Mouse (Mus musculus) heart, adult 10 weeks (tissue): ENCODE measurements around the gene Selenon. TPM values are rescaled to one million over a fixed set of nuclear protein-coding genes. Genes with fewer than 3 reads are reported as not detected.

Source experiments
- polyA plus RNA-seq: library from polyadenylated mRNA; stranded (reverse); fragments of 350-450 nt; fragmentation: Illumina TruSeq; extraction: RNeasy Lipid Tissue Mini Kit (QIAGEN cat#74804); gene quantifications from one replicate; pipeline ENCODE4 v1.2.3, GENCODE M21; 2014; ENCODE audit warnings: low read depth, low replicate concordance

Gene Selenon
- 16.9 TPM for polyA plus RNA-seq

GRCm38 (mm10) chr4:134551494-134552316 is at the start of gene Selenon:
Gene Selenon, minus strand, starts transcription at chr4:134552166.

GRCm38 (mm10) chr4:134534932-134535786 is 16.8 kb downstream of the Selenon start, which contains the start of gene Mtfr1l:
Gene Mtfr1l, minus strand, starts transcription at chr4:134535387.

DNA sequence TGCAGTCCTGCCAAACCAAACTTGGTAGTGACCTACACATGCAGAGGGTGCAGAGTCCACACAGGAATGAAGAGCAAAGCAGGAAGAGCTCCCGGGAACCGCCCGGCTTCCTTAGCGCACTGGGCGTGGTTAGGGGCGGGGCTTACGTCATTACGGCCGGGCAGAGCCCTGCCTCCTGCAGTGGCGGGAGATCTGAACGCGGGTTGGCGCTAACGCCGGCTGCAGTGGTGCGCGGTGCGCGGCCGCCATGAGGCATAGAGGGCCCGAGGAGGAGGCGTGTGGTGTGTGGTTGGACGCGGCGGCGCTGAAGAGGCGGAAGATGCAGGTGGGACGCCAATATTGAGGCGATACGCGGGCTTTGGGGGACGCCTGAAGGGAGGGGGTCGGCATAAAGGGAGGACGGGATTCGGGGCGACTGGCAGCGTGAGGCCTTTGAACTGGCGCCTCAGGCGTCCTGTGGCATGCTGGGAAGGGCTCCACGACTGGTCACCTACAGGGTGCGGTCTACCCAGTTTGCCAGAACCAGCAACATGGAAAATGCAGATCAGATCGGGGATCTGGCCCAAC is 41.0 kb downstream of the Selenon start, which contains the start of gene Aunip:
Gene Aunip, plus strand, starts transcription at position 155 of the 567 bp plus-strand sequence.

DNA sequence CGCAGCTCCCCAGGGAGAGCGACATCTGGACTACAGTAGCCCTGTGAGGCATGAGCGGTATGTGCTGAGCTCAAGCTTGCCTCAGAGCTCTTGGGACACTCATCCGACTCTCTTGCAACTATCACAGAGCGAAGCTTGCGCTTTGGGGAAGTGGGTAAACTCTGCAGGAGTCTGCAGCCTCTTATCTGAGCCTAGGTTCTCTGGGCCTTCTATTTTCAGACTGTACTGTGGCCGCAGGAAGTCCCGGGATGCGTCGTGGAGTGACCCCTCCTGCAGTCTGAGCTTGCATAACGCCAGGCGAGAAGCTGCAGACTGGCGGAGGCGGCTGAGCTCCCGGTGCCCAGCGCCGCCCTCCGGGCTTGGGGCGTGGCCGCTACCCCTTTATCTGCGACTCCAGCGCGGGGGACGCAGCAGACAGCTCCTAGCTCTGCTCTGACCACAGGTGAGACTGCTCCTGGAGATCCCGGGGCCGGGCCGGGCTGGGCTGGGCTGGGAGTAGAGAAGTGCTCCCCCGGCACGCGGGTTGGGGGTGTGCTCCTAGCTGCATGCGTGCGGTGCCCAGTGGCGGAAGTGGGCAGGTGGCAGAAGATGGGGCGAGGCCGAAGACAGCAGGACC is 55.3 kb downstream of the Selenon start, which contains the start of gene Paqr7:
Gene Paqr7, plus strand, starts transcription at position 103 of the 616 bp plus-strand sequence.

Other genes with a start within 250 kb of the Selenon start
- 278 TPM for gene Trim63, start 237.0 kb downstream of the Selenon start, polyA plus RNA-seq
- gene Slc30a2, start 209.0 kb downstream of the Selenon start, polyA plus RNA-seq = 0.31 TPM
- 15.3 TPM for gene Extl1, start 168.3 kb downstream of the Selenon start, polyA plus RNA-seq
- 11.4 TPM for gene Pafah2, start 155.8 kb downstream of the Selenon start, polyA plus RNA-seq
- gene Stmn1, start 83.8 kb downstream of the Selenon start, polyA plus RNA-seq = 24.0 TPM
- gene Paqr7, start 55.5 kb downstream of the Selenon start, polyA plus RNA-seq = 13.3 TPM
- gene Aunip, start 41.2 kb downstream of the Selenon start, polyA plus RNA-seq = not detected
- gene Mtfr1l, start 16.8 kb downstream of the Selenon start, polyA plus RNA-seq = 168 TPM
- gene Man1c1, start 152.1 kb upstream of the Selenon start, polyA plus RNA-seq = 22.8 TPM
- gene Ldlrap1, start 215.9 kb upstream of the Selenon start, polyA plus RNA-seq = 13.3 TPM